Mouse (Mus musculus): ENCODE data around the gene Ptcd2. TPM values are rescaled to one million over a fixed set of nuclear protein-coding genes. Genes with fewer than 3 reads are reported as not detected.
A peak's percentile ranks its signal among the peaks of the same experiment; 100 is the strongest.

The Ptcd2 gene
- total RNA-seq, 2 experiments from 2014 or later = 28.8 to 30.5 TPM

GRCm38 (mm10) chr13:99314657-99315181 is 29.8 kb downstream of the Ptcd2 start:
- Histone ChIP-seq H3K27ac (no peak overlapping the region), H3K4me3 (no peak overlapping the region)
- TF ChIP-seq CTCF (conservative IDR thresholded peaks at IDR 0.05) = no peak
- no peak for DNase-seq (ENCODE audit: low spot score in 2 of 2)

GRCm38 (mm10) chr13:99314098-99314497 is 30.4 kb downstream of the Ptcd2 start:
- no peak for TF ChIP-seq CTCF (conservative IDR thresholded peaks at IDR 0.05)
- H3K4me3 ChIP-seq = no peak overlapping the region

GRCm38 (mm10) chr13:99308393-99308792 is 36.1 kb downstream of the Ptcd2 start:
- no peak for TF ChIP-seq CTCF (conservative IDR thresholded peaks at IDR 0.05)
- H3K4me3 ChIP-seq = no peak overlapping the region
- DNase-seq (ENCODE audit: low spot score in 2 of 2) = no peak
- H3K27ac ChIP-seq = no peak overlapping the region

More at GRCm38 (mm10) chr13:99314098-99314497, 30.4 kb downstream of the Ptcd2 start:
- DNase-seq (ENCODE audit: low spot score in 2 of 2) = no peak
- no peak overlapping the region for H3K27ac ChIP-seq

DNA sequence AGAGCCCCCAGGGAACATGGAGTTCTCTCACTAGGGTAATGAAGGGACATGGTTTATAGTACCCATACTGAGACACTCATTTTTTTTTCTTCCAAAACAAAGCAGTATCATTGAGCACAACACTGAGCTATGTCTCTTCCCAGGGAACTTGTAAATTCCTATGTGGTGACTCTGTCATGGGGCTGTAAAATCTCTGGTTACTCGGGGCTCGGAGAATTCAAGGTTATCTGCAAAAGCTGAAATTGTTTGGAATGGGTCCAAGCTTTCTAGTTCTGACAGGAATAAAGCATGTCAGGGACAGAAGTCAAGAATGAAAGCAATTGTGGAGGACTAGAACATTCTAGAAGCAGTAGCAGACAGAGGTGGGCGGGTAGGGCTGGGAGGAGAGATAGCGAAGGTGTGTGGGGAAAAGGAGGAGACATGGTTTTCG is 36.6 kb downstream of the Ptcd2 start:
- Histone ChIP-seq H3K27ac (no peak overlapping the region), H3K4me3 (no peak overlapping the region)
- DNase-seq (ENCODE audit: low spot score in 2 of 2) = no peak
- no peak for TF ChIP-seq CTCF (conservative IDR thresholded peaks at IDR 0.05)

DNA sequence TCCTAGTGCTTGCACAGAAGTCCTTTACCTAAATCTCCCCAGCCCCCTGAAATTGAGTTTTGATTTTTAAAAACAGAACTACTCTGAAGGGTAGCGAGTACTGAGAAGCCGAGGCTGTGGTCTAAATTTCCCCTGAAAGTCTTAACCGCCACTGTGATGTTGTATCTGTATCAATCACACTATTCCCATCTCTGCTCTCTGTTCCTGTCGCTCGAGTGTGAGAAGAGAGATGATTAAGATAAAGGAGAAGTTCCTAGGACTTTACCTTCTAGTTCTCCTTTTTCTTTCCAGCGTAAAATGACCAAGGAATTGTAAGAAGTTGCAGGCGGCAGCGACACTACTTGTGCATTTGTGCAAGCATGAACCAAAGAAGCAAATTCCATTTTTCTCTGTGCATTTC is 38.3 kb downstream of the Ptcd2 start:
- Histone ChIP-seq H3K27ac (no peak overlapping the region), H3K4me3 (no peak overlapping the region)
- DNase-seq (ENCODE audit: low spot score in 2 of 2) = no peak
- TF ChIP-seq CTCF (conservative IDR thresholded peaks at IDR 0.05) = no peak

- Histone ChIP-seq H3K4me3 (no peak overlapping the region), H3K27ac (no peak overlapping the region)
- TF ChIP-seq CTCF (conservative IDR thresholded peaks at IDR 0.05) = no peak
- no peak for DNase-seq (ENCODE audit: low spot score in 2 of 2)
Observed at GRCm38 (mm10) chr13:99305186-99305585, 39.3 kb downstream of the Ptcd2 start.

DNA sequence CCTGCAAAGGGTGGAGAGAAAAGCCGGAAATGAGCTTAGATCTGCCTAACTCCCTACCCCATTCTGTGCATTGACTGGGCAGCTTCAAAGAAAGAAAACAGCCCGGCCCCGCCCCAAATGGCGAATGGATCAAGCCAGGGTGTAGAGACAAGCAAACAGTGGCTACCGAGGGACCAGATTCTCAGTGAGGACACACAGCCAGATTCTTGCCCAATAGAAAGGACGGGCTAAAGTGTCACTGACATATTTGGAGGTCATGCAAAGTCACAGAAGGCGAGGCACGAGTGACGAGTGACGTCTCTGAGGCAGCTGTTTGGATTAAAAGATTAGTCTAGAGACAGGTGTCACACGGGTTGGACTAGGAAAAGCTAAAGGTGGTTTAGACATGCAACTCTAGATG is 40.1 kb downstream of the Ptcd2 start:
- DNase-seq (ENCODE audit: low spot score in 2 of 2) = no peak
- H3K4me3 ChIP-seq = no peak overlapping the region
- no peak for TF ChIP-seq CTCF (conservative IDR thresholded peaks at IDR 0.05)
- no peak overlapping the region for H3K27ac ChIP-seq

GRCm38 (mm10) chr13:99303846-99304245 is 40.7 kb downstream of the Ptcd2 start:
- peak; percentile 66 to 69 for DNase-seq (ENCODE audit: low spot score in 2 of 2)
- no peak for TF ChIP-seq CTCF (conservative IDR thresholded peaks at IDR 0.05)
- H3K4me3 ChIP-seq = no peak overlapping the region
- no peak overlapping the region for H3K27ac ChIP-seq

DNA sequence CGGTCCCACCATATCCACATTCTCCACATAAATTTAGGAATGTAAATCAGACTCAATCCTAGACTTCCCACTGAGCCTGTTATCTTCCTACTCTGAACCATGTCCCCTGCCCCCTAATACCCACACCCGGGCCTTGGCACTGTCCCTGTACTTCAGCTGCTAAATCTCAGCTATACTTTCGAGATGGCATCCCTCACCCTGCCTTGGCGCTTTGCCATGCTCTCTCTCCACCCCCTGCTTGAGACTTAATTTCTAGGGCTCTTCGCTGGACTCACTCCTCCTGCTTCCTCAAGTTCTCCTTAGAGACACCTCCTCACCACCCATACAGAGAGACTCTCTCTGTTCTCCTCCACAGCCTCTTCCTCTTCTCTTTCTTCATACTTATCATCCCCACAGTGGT is 44.6 kb downstream of the Ptcd2 start:
- DNase-seq (ENCODE audit: low spot score in 2 of 2) = no peak
- no peak overlapping the region for H3K27ac ChIP-seq
- H3K4me3 ChIP-seq = no peak overlapping the region
- TF ChIP-seq CTCF (conservative IDR thresholded peaks at IDR 0.05) = no peak

DNA sequence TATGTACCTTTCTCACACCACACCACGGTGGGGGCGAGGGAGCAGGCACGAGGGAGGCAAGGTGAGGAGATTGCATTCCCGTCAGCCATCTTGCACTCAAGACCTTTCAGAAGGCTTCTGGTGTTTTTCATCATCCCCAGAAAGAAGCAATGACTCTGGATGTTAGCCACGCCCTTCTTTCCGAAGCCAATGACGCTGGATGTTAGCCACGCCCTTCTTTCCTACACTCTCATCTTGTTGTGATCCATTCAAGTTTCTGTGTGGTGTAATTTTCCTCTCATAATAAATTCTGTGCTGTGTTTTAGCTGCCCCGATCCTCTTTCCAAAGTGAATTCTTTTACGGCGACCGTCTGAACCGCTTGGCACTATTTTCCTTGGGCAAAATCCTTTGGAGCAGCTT is 50.3 kb downstream of the Ptcd2 start:
- TF ChIP-seq CTCF (conservative IDR thresholded peaks at IDR 0.05) = no peak
- H3K27ac ChIP-seq = no peak overlapping the region
- DNase-seq (ENCODE audit: low spot score in 2 of 2) = no peak
- H3K4me3 ChIP-seq = no peak overlapping the region

DNA sequence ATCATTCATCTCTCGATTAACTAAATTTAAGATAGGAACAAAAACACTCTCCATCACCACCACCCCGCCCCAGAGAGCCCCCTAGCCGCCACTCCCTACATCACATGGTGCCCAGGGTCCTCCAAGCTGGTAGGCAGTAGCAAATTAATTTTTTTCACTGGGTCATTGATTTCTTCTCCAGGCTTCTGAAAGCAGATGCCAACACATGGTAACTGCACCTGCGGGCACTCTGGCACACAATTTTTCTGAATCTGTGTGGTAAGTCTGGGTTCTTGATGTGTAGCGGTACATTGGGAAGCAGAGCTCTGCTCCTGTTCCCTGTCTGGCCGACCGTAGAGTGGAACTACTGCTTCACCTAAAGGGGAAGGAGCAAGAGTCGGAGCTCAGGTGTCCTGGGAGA is 53.7 kb downstream of the Ptcd2 start:
- no peak overlapping the region for H3K4me3 ChIP-seq
- H3K27ac ChIP-seq = no peak overlapping the region
- TF ChIP-seq CTCF (conservative IDR thresholded peaks at IDR 0.05) = no peak
- no peak for DNase-seq (ENCODE audit: low spot score in 2 of 2)

GRCm38 (mm10) chr13:99287786-99288185 is 56.7 kb downstream of the Ptcd2 start:
- DNase-seq (ENCODE audit: low spot score in 2 of 2) = no peak
- Histone ChIP-seq H3K4me3 (no peak overlapping the region), H3K27ac (no peak overlapping the region)
- TF ChIP-seq CTCF (conservative IDR thresholded peaks at IDR 0.05) = no peak

- TF ChIP-seq CTCF (conservative IDR thresholded peaks at IDR 0.05) = no peak
Observed at GRCm38 (mm10) chr13:99287207-99287606, 57.3 kb downstream of the Ptcd2 start.

GRCm38 (mm10) chr13:99285241-99285640 is 59.3 kb downstream of the Ptcd2 start:
- no peak overlapping the region for H3K4me3 ChIP-seq
- TF ChIP-seq CTCF (conservative IDR thresholded peaks at IDR 0.05) = no peak
- peak overlapping the region; percentile 46; the same call in 1 of the 2 replicates for H3K27ac ChIP-seq
- no peak for DNase-seq (ENCODE audit: low spot score in 2 of 2)

More at GRCm38 (mm10) chr13:99287207-99287606, 57.3 kb downstream of the Ptcd2 start:
- H3K4me3 ChIP-seq = no peak overlapping the region
- H3K27ac ChIP-seq = no peak overlapping the region
- DNase-seq (ENCODE audit: low spot score in 2 of 2) = no peak
